Mouse (Mus musculus) intestine, embryonic 14.5 days (tissue): ENCODE results near the gene Gm20716. TPM values are rescaled to one million over a fixed set of nuclear protein-coding genes. Genes with fewer than 3 reads are reported as not detected.

ENCODE experiments used
- ATAC-seq: fragments of 200-750 bp; cut with Nextera tagmentation; replicated peaks from 2 replicates; pipeline ENCODE4 v1.8.0; 2017; ENCODE audit warnings: low read depth, moderate number of reproducible peaks, moderate TSS enrichment, moderate library complexity; ENCODE audit not compliant: low FRiP score, low TSS enrichment
- DNase-seq: peaks from one replicate; pipeline ENCODE4 v3.0.0-alpha.2; 2018; ENCODE audit warnings: low spot score
- H3K27ac ChIP-seq: fragments of 300-500 bp; sonication (generic); 2 replicates; pipeline ENCODE4 v1.5.1; 2014; ENCODE audit warnings: low read depth, mild to moderate bottlenecking, control low read depth
- H3K27me3 ChIP-seq: fragments of 300-500 bp; sonication (generic); replicated peaks from 2 replicates; pipeline ENCODE4 v1.6.1; 2014; ENCODE audit warnings: low read length, control low read depth; ENCODE audit not compliant: control insufficient read depth, insufficient read depth
- H3K36me3 ChIP-seq: fragments of 300-500 bp; sonication (generic); 2 replicates; pipeline ENCODE4 v1.6.1; 2014; ENCODE audit warnings: low read length, control low read depth; ENCODE audit not compliant: control insufficient read depth, insufficient read depth
- H3K4me1 ChIP-seq: fragments of 300-500 bp; sonication (generic); replicated peaks from 2 replicates; pipeline ENCODE4 v1.6.1; 2014; ENCODE audit warnings: low read length, control low read depth, mixed read lengths; ENCODE audit not compliant: control insufficient read depth, insufficient read depth
- H3K4me2 ChIP-seq: fragments of 300-500 bp; sonication (generic); 2 replicates; pipeline ENCODE4 v1.6.1; 2014; ENCODE audit warnings: low read length
- H3K4me3 ChIP-seq: fragments of 300-500 bp; sonication (generic); 2 replicates; pipeline ENCODE4 v1.5.1; 2014; ENCODE audit warnings: low read depth, low read length, control low read depth, mixed read lengths
- H3K9ac ChIP-seq: fragments of 300-500 bp; sonication (generic); 2 replicates; pipeline ENCODE4 v1.6.1; 2014; ENCODE audit warnings: mild to moderate bottlenecking, low read length
- H3K9me3 ChIP-seq: fragments of 300-500 bp; sonication (generic); 2 replicates; pipeline ENCODE4 v1.6.1; 2016; ENCODE audit warnings: low read length, control low read depth; ENCODE audit not compliant: control insufficient read depth
- WGBS: fragments of 180-500 bp; shearing (Covaris S2); extraction: QIAGEN DNeasy Blood & Tissue Kit; methylation state at CpG from one replicate; pipeline ENCODE4 v1.1.7; 2014; 5-methylcytosine and 5-hydroxymethylcytosine counted together
- polyA plus RNA-seq: library from polyadenylated mRNA; unstranded; fragments of >200 nt; fragmentation: Nextera tagmentation; extraction: Ambion mirVana; gene quantifications from 2 replicates; pipeline ENCODE4 v1.2.1, GENCODE M21; 2014

Gene Gm20716
- polyA plus RNA-seq, 1 experiment from 2014 or later: 23.3 TPM

GRCm38 (mm10) chr2:168198421-168198820, 31.7 kb downstream of the Gm20716 start:
- Histone ChIP-seq H3K4me3 (no peak overlapping the region), H3K4me2 (no peak overlapping the region), H3K4me1 (peaks cover 35% of the 10 kb centered on the region), H3K36me3 (peaks cover 39% of the 10 kb centered on the region), H3K9me3 (no peaks in the 10 kb centered on the region), H3K27me3 (no peaks in the 10 kb centered on the region), H3K9ac (no peak overlapping the region), H3K27ac (no peak overlapping the region)
- ATAC-seq: no peak
- no peak for DNase-seq
- 77% methylated on average over 1 of the region's 1 CpGs for WGBS

DNA sequence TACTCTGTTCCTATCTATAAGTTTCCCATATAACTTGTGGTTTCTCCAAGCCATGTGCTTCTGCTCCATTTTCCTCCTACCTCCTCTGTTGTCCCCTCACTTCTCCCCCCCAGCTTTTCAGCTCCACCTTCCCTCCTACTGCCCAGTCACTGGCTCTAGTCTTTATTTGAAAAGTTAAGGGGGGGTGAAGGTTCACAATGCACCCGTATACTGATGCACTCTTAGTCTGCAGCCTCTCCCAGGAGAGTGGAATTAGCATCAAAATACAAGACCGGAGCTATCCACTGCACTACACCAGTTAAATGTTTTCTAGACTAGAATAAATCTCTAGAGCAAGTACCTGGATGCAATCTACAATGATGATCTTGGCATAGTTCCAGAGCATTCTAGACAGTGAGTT, 34.4 kb downstream of the Gm20716 start:
- H3K4me2 ChIP-seq: no peak overlapping the region
- H3K9me3 ChIP-seq: no peaks in the 10 kb centered on the region
- no peak overlapping the region for H3K9ac ChIP-seq
- H3K27ac ChIP-seq: no peak overlapping the region
- peaks cover 32% of the 10 kb centered on the region for H3K4me1 ChIP-seq
- no peaks in the 10 kb centered on the region for H3K27me3 ChIP-seq
- no peak for DNase-seq
- H3K36me3 ChIP-seq: peaks cover 32% of the 10 kb centered on the region
- ATAC-seq: no peak
- H3K4me3 ChIP-seq: no peak overlapping the region
- 53% methylated on average over 2 of the region's 2 CpGs for WGBS

DNA sequence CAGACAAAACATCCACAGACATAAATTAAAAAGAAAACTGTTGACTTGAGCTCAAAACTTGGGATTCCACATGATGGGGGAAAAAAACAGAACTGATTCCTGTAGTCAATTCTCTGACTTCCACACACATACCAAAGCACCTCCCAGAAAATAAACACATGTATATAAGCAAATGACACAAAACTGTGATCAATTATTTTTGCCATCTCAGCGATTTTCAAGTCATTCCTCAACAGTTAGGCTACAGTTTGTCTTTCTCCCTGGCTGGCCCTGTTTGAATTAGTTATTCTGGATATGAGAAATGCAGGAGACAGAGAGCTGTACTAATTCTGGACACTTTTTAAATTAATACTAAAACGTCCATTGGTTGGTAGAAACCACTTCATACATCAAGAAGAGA, 36.5 kb downstream of the Gm20716 start:
- Histone ChIP-seq H3K36me3 (peaks cover 39% of the 10 kb centered on the region), H3K9ac (no peak overlapping the region), H3K4me2 (no peak overlapping the region), H3K27me3 (no peaks in the 10 kb centered on the region), H3K9me3 (no peaks in the 10 kb centered on the region), H3K27ac (no peak overlapping the region), H3K4me1 (peaks cover 24% of the 10 kb centered on the region; the same call in 1 of the 2 replicates), H3K4me3 (no peak overlapping the region)
- WGBS: 69% methylated on average over 2 of the region's 2 CpGs
- ATAC-seq (no peak), DNase-seq (no peak)

GRCm38 (mm10) chr2:168191856-168192255, 38.3 kb downstream of the Gm20716 start:
- H3K9me3 ChIP-seq: no peaks in the 10 kb centered on the region
- no peak overlapping the region for H3K4me3 ChIP-seq
- no peak overlapping the region for H3K4me2 ChIP-seq
- DNase-seq (no peak), ATAC-seq (no peak)
- peaks cover 44% of the 10 kb centered on the region for H3K36me3 ChIP-seq
- H3K9ac ChIP-seq: no peak overlapping the region
- no peak overlapping the region for H3K27ac ChIP-seq
- H3K27me3 ChIP-seq: no peaks in the 10 kb centered on the region
- 0 out of 2 replicates have a peak, but pooled peaks cover 20% of the 10 kb centered on the region for H3K4me1 ChIP-seq
- 90% methylated on average over 2 of the region's 2 CpGs for WGBS

- WGBS: 50% methylated on average over 7 of the region's 7 CpGs
- DNase-seq (no peak), ATAC-seq (no peak)
- H3K4me3 ChIP-seq: no peak overlapping the region
- no peak overlapping the region for H3K27ac ChIP-seq
- no peak overlapping the region for H3K9ac ChIP-seq
- H3K4me1 ChIP-seq: no peaks in the 10 kb centered on the region
- H3K9me3 ChIP-seq: no peaks in the 10 kb centered on the region
- no peak overlapping the region for H3K4me2 ChIP-seq
- H3K27me3 ChIP-seq: no peaks in the 10 kb centered on the region
- peaks cover 28% of the 10 kb centered on the region for H3K36me3 ChIP-seq
These were observed 54.2 kb downstream of the Gm20716 start for GRCm38 (mm10) chr2:168175946-168176345.

DNA sequence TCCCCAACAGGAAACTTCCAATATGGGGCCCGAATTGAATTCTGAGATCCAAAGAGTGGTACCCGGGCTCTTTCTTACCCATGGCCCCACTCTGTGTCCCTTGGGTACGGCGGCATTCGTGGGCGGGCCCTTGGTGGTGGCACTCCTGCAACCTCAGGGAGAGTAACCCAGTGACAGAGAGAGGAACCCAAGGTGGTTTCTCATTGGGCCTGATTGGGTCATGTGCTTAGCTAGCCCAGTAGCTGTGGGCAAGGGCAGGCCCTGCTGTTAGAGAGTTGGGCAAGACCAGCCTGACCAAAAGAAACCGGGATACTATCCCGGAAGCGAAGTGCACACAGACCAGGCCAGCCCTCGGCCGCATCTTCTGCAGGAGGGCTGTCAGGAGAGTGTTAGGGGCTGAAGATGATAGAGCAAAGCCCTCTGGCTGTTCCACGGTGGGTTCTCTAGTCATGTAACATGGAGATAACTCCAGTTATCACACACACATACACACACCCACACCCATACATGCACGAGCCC, 59.9 kb downstream of the Gm20716 start:
- Histone ChIP-seq H3K27me3 (no peaks in the 10 kb centered on the region), H3K4me1 (peaks cover 38% of the 10 kb centered on the region), H3K27ac (peak overlapping the region; percentile 80; the same call in 1 of the 2 replicates), H3K36me3 (peaks cover 7% of the 10 kb centered on the region), H3K4me2 (peak overlapping the region; percentile 34), H3K9me3 (no peaks in the 10 kb centered on the region), H3K4me3 (no peak overlapping the region), H3K9ac (no peak overlapping the region)
- ATAC-seq (peak; percentile 35; the same call in 1 of the 2 replicates), DNase-seq (no peak)
- WGBS: 9% methylated on average over 13 of the region's 13 CpGs

- Histone ChIP-seq H3K9ac (no peak overlapping the region), H3K4me3 (no peak overlapping the region)
These were observed 60.4 kb downstream of the Gm20716 start for GRCm38 (mm10) chr2:168169800-168170113.

DNA sequence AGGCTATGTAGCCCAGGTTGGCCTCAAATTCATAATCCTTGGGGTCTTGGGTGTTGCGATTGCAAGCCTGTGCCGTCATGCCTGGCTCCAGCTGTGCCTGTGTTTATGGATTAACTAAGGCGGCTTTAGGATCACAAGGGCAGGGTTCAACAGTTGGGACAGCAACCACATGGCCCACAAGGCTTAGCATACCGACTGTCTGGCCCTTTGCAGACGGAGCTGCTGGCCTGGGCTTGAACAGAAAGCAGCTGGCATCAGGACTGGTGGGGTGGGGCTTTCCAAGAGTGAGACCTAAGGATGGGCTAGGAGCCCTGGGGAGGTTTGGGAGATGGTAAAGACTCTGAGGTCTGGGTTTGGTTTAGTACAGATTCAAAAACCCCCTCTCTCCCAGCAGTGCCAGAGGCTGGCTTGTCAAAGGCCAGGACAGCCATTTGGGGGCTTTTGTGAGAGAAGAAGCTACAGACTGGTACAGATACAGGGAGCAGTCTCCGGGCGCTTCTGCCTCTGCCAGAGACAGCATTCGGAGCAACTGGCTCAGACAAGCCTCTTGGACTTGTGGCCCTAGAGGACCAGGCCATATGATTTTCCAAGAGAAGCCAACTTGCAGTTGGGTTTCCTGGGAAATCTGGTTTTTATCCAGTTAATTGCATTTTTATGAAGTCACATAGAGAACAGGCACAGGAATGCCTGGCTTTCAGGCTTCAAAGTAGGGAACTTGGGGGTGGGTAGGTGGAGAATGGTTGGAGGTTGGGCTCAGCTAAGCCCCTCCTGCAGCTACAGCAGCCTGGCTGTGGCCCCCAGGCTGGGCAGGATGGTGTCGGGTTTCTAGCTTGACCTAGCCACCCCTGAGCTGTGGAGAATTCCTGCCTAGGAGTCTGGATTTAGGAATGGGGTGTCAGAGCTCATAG, 61.0 kb downstream of the Gm20716 start:
- ATAC-seq: peak; percentile 46; the same call in 1 of the 2 replicates
- no peak overlapping the region for H3K4me2 ChIP-seq
- no peaks in the 10 kb centered on the region for H3K9me3 ChIP-seq
- no peak overlapping the region for H3K4me3 ChIP-seq
- H3K36me3 ChIP-seq: peaks cover 7% of the 10 kb centered on the region
- WGBS: 31% methylated on average over 9 of the region's 9 CpGs
- no peaks in the 10 kb centered on the region for H3K27me3 ChIP-seq
- peak overlapping the region; percentile 80 for H3K27ac ChIP-seq
- no peak overlapping the region for H3K9ac ChIP-seq
- peaks cover 38% of the 10 kb centered on the region for H3K4me1 ChIP-seq
- DNase-seq: peak; percentile 68

More at GRCm38 (mm10) chr2:168169800-168170113, 60.4 kb downstream of the Gm20716 start:
- Histone ChIP-seq H3K27me3 (no peaks in the 10 kb centered on the region), H3K36me3 (peaks cover 7% of the 10 kb centered on the region), H3K9me3 (no peaks in the 10 kb centered on the region), H3K4me1 (peaks cover 38% of the 10 kb centered on the region), H3K27ac (peak overlapping the region; percentile 80; the same call in 1 of the 2 replicates), H3K4me2 (peak overlapping the region; percentile 34)
- 6% methylated on average over 9 of the region's 9 CpGs for WGBS
- no peak for DNase-seq
- ATAC-seq: no peak
